Mouse (Mus musculus) bone marrow, adult 2 months (tissue): ENCODE results near the gene Gm12185.

ENCODE experiments used
- CTCF ChIP-seq: fragments of 200-500 bp; IDR thresholded peaks from 2 replicates; pipeline ENCODE4 v1.5.1; 2011; ENCODE audit warnings: low read length, control low read depth; ENCODE audit not compliant: control insufficient read depth, insufficient read depth
- POLR2A ChIP-seq: fragments of 200-500 bp; IDR thresholded peaks from 2 replicates; pipeline ENCODE4 v1.6.1; 2011; ENCODE audit warnings: low read depth, mild to moderate bottlenecking, control low read depth, low read length, borderline replicate concordance; ENCODE audit not compliant: control insufficient read depth

- TF ChIP-seq POLR2A (no peak), CTCF (no peak)
Measured at GRCm38 (mm10) chr11:48876680-48877079, 115.3 kb downstream of the Gm12185 start.
